Mouse (Mus musculus) adrenal gland, adult 10 weeks (tissue): Measurements from ENCODE around the gene Gkap1. TPM values are rescaled to one million over a fixed set of nuclear protein-coding genes. Genes with fewer than 3 reads are reported as not detected.

ENCODE experiments used
- polyA plus RNA-seq: library from polyadenylated mRNA; stranded (reverse); fragments of 350-450 nt; fragmentation: Illumina TruSeq; extraction: RNeasy Lipid Tissue Mini Kit (QIAGEN cat#74804); gene quantifications from one replicate; pipeline ENCODE4 v1.2.3, GENCODE M21; 2014; ENCODE audit warnings: low read depth, low replicate concordance

Gene Gkap1
- polyA plus RNA-seq = 115 TPM

DNA sequence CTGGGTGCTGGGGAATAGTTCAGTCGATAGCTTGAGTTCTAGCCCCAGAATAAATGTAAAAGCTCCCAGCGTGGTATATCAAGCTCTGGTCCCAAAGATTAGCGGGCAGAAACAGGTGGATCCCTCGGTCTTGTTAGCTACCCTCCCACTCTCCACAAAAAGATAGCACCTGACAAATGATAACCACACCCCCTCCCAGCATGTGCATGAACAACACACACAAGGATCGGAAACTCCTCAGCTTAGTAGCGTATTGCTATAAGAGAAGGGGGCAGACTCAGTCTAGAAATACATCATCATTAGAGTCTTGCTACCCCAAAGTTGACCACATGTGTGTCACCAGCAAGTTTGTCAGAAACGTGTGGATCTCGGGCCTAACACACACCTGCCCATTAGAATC, at the start of gene Gkap1:
TSS of gene Gkap1 (minus strand) at position 101 of the 400 bp plus-strand sequence.

DNA sequence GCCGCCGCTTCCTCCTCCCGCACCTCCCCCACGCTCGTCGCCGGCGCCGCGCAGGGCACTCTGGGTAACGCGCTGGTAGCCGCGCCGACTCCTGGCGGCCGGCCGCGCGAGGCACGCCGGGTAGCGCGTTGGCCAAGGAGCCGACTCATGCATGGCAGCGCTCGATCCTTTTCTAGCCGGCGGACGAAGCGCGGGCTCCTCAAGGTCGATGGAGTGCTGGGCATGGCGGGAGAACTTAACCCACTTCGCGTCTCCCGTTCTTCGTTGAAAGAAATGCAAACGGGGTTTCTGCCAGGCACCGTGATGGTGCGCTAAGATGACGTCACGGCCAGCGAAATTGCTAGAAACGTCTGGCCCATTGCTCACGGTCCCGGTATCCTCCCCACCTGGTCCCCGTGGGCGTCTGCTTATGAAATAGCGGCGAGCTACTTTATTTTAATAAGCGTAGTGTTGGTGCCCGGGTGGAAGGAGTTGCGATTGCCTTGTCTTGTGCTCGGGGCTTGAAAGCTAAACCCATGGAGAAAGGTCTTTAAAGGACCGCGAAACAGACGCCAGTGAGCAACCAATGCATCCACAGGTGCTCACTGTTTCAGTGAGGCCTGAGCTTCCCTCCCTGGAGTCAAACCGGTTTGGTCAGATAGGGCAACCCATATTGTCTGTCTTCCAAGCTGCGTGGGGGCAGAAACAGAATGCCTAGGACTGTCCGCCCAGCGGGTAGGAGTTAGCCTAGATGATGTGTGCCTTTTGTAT, 59.7 kb downstream of the Gkap1 start, which contains the start of gene Ubqln1:
TSS of gene Ubqln1 (minus strand) at position 62 of the 750 bp plus-strand sequence.

Other genes with a start within 250 kb of the Gkap1 start
- 1.2 TPM for gene Klhl3, start 162.1 kb downstream of the Gkap1 start, polyA plus RNA-seq
- gene Hnrnpa0, start 147.1 kb downstream of the Gkap1 start, polyA plus RNA-seq = 131 TPM
- 10.3 TPM for gene Idnk, start 118.0 kb downstream of the Gkap1 start, polyA plus RNA-seq
- gene Ubqln1, start 60.0 kb downstream of the Gkap1 start, polyA plus RNA-seq = 234 TPM
- 1.7 TPM for gene Kif27, start 83.4 kb upstream of the Gkap1 start, polyA plus RNA-seq
- gene 2210016F16Rik, start 109.5 kb upstream of the Gkap1 start, polyA plus RNA-seq = 17.8 TPM
- gene Rmi1, start 126.5 kb upstream of the Gkap1 start, polyA plus RNA-seq = 79.4 TPM
- gene Hnrnpk, start 127.6 kb upstream of the Gkap1 start, polyA plus RNA-seq = 2,139 TPM